Mouse (Mus musculus) lung, embryonic 15.5 days (tissue): ENCODE measurements at regions not wholly inside any gene's neighbourhood (a gene's known extent, or its start where the extent isn't known, plus 50 kb on each side); places are given as distances from the start of the nearest gene placed in this dataset.

ENCODE experiments used
- ATAC-seq: fragments of 200-750 bp; cut with Nextera tagmentation; 2 replicates; pipeline ENCODE4 v1.8.0; 2017; ENCODE audit warnings: moderate number of reproducible peaks, borderline replicate concordance; ENCODE audit not compliant: low FRiP score, low TSS enrichment; ENCODE audit errors: extremely low read depth
- H3K27ac ChIP-seq: fragments of 300-500 bp; sonication (generic); 2 replicates; pipeline ENCODE4 v1.5.1; 2015; ENCODE audit warnings: moderate library complexity, mild to moderate bottlenecking, inconsistent platforms
- H3K27me3 ChIP-seq: fragments of 300-500 bp; sonication (generic); 2 replicates; pipeline ENCODE4 v1.6.1; 2015; ENCODE audit warnings: inconsistent platforms
- H3K36me3 ChIP-seq: fragments of 300-500 bp; sonication (generic); 2 replicates; pipeline ENCODE4 v1.6.1; 2015; ENCODE audit warnings: inconsistent platforms
- H3K4me1 ChIP-seq: fragments of 300-500 bp; sonication (generic); 2 replicates; pipeline ENCODE4 v1.6.1; 2015; ENCODE audit warnings: inconsistent platforms
- H3K4me2 ChIP-seq: fragments of 300-500 bp; sonication (generic); 2 replicates; pipeline ENCODE4 v1.6.1; 2015; ENCODE audit warnings: inconsistent platforms, mild to moderate bottlenecking, moderate library complexity
- H3K4me3 ChIP-seq: fragments of 300-500 bp; sonication (generic); 2 replicates; pipeline ENCODE4 v1.5.1; 2015; ENCODE audit warnings: mild to moderate bottlenecking, inconsistent platforms
- H3K9ac ChIP-seq: fragments of 300-500 bp; sonication (generic); 2 replicates; pipeline ENCODE4 v1.6.1; 2015; ENCODE audit warnings: inconsistent platforms
- H3K9me3 ChIP-seq: fragments of 300-500 bp; sonication (generic); 2 replicates; pipeline ENCODE4 v1.6.1; 2016; ENCODE audit warnings: inconsistent platforms
- WGBS: fragments of 180-500 bp; shearing (Covaris S2); methylation state at CpG from one replicate; pipeline ENCODE4 v1.1.7; 2015; 5-methylcytosine and 5-hydroxymethylcytosine counted together

DNA sequence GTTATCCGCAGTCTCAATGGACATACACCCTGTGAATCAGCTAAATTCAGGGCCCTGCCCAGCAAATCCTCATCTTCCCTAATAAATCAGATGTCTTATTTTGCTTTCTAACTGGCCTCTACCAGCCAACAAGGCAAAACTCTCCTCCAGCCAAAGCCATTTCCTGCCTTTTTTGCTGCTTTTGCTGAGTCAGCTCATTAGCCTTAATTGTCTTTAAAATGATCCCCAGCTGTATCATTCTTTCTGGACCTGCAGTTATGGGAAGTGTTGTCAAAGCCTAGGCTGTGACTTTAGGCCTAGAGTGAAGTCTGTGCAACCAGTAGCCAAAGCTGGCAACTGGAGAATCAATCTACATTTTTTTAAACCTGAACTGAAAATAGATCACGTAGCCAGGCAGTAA, 81.4 kb downstream of the Mtpn start:
- ATAC-seq: no peak
- H3K4me2 ChIP-seq: no peak overlapping the region
- H3K9me3 ChIP-seq: no peaks in the 10 kb centered on the region
- H3K4me3 ChIP-seq: no peak overlapping the region
- 89% methylated on average over 2 of the region's 2 CpGs for WGBS
- no peak overlapping the region for H3K9ac ChIP-seq
- H3K27ac ChIP-seq: no peak overlapping the region
- H3K27me3 ChIP-seq: no peaks in the 10 kb centered on the region
- no peaks in the 10 kb centered on the region for H3K36me3 ChIP-seq
- H3K4me1 ChIP-seq: no peaks in the 10 kb centered on the region

DNA sequence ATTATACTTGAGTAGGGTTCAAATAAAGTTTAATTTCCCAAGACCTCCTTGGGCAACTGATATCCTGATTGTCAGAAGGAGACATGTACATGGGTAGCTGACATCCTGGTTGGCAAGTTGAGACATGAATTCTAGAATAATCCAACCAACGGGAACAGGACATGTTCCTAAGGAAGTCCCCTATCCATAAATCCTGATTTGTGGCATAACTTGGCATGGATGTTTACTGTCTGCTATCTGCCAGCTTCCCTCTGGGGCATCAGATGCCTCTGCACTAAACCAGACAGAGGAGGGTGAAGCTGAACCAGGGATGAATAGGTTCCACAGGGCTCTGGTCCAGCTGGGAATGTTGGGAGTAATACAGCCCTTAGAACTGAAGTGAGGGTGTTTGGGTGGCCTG, 94.7 kb downstream of the Mtpn start:
- Histone ChIP-seq H3K27ac (no peak overlapping the region), H3K4me2 (no peak overlapping the region), H3K4me3 (no peak overlapping the region), H3K4me1 (no peaks in the 10 kb centered on the region), H3K36me3 (no peaks in the 10 kb centered on the region), H3K9me3 (no peaks in the 10 kb centered on the region), H3K9ac (no peak overlapping the region), H3K27me3 (no peaks in the 10 kb centered on the region)
- no peak for ATAC-seq
- WGBS: 78% methylated on average over 1 of the region's 1 CpGs

DNA sequence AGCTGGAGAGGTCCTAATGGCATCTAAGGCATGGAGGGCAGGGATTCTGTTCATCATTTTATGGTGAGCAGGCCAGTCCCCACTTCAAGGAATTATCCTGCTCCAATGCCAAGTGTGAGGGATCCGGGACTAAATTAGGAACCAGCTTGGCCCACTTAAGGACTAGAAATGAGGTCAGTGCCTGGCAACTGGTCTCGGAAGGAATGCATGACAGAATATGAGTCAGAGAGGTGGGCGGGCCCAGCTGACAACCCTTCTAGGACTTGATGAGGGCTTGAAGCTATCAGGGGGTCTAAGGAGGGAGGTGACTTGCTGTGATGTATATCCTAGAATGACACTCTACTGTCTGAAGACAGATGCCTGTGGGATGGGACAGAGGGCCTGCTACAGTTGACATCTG, 100.4 kb upstream of the Fam180a start:
- Histone ChIP-seq H3K36me3 (no peaks in the 10 kb centered on the region), H3K9me3 (no peaks in the 10 kb centered on the region), H3K27me3 (no peaks in the 10 kb centered on the region), H3K4me3 (no peak overlapping the region), H3K9ac (no peak overlapping the region), H3K4me2 (no peak overlapping the region), H3K4me1 (no peaks in the 10 kb centered on the region), H3K27ac (no peak overlapping the region)
- WGBS: 55% methylated on average over 3 of the region's 3 CpGs
- ATAC-seq: no peak

DNA sequence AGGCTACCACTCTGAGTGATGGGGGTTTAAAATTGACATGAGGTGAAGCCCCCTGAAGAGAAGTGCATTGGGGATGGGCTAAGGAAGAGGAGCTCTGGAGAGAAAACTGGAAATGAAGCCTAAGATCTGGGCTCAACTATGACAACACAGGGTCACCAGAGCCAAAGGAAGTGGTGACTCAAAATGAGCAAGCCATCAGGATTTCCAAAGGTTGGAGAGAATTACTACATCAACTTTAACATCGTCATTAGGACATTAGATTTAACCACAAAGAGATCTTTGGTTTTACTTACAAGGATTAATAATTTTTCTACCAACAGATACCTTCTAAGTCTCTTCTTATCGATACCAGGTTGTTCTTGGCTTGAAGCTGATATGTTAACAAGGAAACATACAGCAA, 98.6 kb upstream of the Fam180a start:
- ATAC-seq: no peak
- no peak overlapping the region for H3K27ac ChIP-seq
- no peak overlapping the region for H3K4me2 ChIP-seq
- H3K9ac ChIP-seq: no peak overlapping the region
- no peaks in the 10 kb centered on the region for H3K9me3 ChIP-seq
- H3K4me3 ChIP-seq: no peak overlapping the region
- WGBS: 84% methylated on average over 2 of the region's 2 CpGs
- no peaks in the 10 kb centered on the region for H3K36me3 ChIP-seq
- no peaks in the 10 kb centered on the region for H3K4me1 ChIP-seq
- no peaks in the 10 kb centered on the region for H3K27me3 ChIP-seq

DNA sequence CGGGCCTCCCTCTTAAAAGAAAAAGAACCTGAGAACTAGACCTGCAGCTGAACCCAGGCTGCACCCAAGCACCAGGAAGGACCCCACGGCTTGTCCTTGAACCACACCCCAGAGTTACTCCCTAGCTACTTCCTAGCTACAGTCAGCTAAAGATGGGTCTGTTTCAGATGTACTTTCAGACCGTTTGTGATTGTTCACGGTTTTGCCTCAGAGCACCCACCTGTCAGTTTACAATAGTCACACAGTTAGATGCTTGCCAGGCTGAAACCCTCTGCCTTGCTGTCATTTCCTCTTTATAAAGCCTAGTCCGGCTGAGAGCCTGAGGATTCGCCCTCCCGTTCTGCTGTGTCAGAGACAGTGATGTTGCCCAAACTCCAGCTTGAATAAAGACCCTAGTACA, 95.0 kb upstream of the Fam180a start:
- no peaks in the 10 kb centered on the region for H3K9me3 ChIP-seq
- H3K4me3 ChIP-seq: no peak overlapping the region
- no peak overlapping the region for H3K9ac ChIP-seq
- H3K4me2 ChIP-seq: no peak overlapping the region
- WGBS: 75% methylated on average over 7 of the region's 7 CpGs
- H3K4me1 ChIP-seq: no peaks in the 10 kb centered on the region
- no peak overlapping the region for H3K27ac ChIP-seq
- H3K36me3 ChIP-seq: no peaks in the 10 kb centered on the region
- no peaks in the 10 kb centered on the region for H3K27me3 ChIP-seq
- ATAC-seq: no peak

DNA sequence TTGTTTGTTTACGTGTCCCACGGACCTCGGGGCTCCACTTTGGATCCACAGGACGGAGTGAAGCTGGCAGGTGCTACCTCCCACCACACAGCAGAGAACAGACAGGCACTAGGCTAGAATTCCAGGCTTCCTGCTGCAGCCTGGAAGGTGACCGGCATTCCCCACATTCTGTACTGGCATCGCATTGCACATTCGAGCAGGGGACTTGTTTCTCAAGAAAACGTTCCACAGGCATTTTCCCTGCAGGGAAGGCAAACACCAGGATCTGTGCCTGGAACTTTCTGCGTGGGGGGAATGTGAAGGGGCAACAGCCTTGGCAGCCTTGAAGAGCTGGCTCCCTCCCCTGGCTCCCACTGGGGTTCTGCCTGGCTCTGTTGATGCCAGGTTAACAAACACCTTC, 79.1 kb upstream of the Fam180a start:
- H3K4me3 ChIP-seq: no peak overlapping the region
- no peaks in the 10 kb centered on the region for H3K27me3 ChIP-seq
- H3K4me2 ChIP-seq: no peak overlapping the region
- no peaks in the 10 kb centered on the region for H3K4me1 ChIP-seq
- H3K9me3 ChIP-seq: no peaks in the 10 kb centered on the region
- H3K36me3 ChIP-seq: no peaks in the 10 kb centered on the region
- H3K27ac ChIP-seq: no peak overlapping the region
- no peak overlapping the region for H3K9ac ChIP-seq
- ATAC-seq: no peak
- 32% methylated on average over 9 of the region's 9 CpGs for WGBS

DNA sequence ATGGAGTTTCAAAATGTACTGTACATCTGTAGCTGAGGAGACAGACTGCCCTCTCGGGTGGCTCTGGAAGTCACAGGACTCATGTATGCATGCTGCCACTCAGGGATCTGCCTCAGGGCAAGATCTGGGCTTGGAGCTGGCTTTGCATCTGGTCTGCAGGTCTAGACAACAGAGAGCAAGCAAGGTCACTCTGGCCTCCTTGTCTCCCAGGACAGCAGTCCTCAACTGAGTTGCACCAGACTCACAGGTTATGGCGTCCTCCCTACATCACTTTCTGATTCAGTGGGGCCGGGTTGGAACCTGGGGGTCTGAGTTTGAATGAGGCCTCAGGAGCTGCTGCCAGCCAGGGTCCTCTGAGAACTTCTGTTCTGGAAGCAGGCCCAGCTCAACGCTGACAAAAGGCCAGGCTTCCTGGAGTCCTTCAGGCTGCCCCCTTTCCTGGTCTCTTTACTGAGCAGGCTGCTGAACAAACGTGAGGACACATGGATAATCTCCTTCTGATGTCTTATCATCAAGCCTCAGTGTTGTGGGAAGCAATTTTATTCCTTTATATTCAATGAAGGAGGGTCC, 77.5 kb upstream of the Fam180a start:
- no peak overlapping the region for H3K27ac ChIP-seq
- H3K4me3 ChIP-seq: no peak overlapping the region
- no peaks in the 10 kb centered on the region for H3K27me3 ChIP-seq
- H3K9ac ChIP-seq: no peak overlapping the region
- H3K36me3 ChIP-seq: no peaks in the 10 kb centered on the region
- no peaks in the 10 kb centered on the region for H3K4me1 ChIP-seq
- 73% methylated on average over 5 of the region's 5 CpGs for WGBS
- H3K4me2 ChIP-seq: no peak overlapping the region
- H3K9me3 ChIP-seq: no peaks in the 10 kb centered on the region
- ATAC-seq: no peak

DNA sequence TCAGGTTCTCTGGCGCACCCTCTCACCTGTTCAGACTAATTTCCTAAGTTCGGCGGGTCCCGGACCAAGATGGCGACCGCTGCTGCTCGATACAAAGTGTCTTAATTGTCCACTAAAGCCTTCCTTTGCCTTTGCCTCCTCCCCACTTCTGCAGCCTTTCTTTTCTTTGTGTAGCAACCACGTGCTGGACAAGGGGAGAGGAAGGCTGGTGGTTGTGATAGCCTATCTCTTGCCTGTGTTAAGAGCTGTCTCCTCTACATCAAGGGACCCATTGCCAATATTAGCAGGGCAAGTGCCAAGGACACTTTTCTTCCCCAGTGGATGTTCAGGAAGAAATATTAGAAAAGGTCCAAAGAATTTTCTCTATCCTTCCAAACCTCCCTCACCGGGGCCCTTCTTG, 69.8 kb upstream of the Fam180a start:
- no peaks in the 10 kb centered on the region for H3K9me3 ChIP-seq
- no peaks in the 10 kb centered on the region for H3K36me3 ChIP-seq
- no peaks in the 10 kb centered on the region for H3K4me1 ChIP-seq
- WGBS: 94% methylated on average over 8 of the region's 9 CpGs
- H3K27me3 ChIP-seq: no peaks in the 10 kb centered on the region
- no peak for ATAC-seq
- H3K9ac ChIP-seq: no peak overlapping the region
- H3K4me2 ChIP-seq: no peak overlapping the region
- no peak overlapping the region for H3K4me3 ChIP-seq
- no peak overlapping the region for H3K27ac ChIP-seq

DNA sequence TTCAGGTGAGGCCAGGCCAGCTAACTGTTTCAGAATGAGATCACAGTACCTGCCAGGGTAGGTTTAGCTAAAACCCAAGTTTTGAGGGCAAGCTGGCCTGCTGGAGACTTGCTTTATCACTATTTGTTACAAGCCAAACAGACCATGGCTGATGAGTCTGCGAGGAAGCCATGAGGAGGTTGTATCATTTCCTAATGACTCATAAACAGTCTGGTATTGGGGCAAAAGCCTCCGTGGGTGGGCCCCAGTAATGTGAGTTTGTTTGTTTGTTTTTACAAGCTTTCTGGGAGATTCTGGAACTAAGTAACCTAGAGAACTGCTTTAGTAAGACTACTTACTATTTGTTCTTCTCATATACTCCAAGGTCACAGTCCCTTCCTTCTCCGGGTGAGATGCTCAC, 62.9 kb upstream of the Fam180a start:
- Histone ChIP-seq H3K9me3 (no peaks in the 10 kb centered on the region), H3K36me3 (no peaks in the 10 kb centered on the region), H3K4me3 (no peak overlapping the region), H3K27me3 (no peaks in the 10 kb centered on the region), H3K27ac (no peak overlapping the region), H3K4me2 (no peak overlapping the region), H3K4me1 (no peaks in the 10 kb centered on the region), H3K9ac (no peak overlapping the region)
- 49% methylated on average over 3 of the region's 3 CpGs for WGBS
- no peak for ATAC-seq

DNA sequence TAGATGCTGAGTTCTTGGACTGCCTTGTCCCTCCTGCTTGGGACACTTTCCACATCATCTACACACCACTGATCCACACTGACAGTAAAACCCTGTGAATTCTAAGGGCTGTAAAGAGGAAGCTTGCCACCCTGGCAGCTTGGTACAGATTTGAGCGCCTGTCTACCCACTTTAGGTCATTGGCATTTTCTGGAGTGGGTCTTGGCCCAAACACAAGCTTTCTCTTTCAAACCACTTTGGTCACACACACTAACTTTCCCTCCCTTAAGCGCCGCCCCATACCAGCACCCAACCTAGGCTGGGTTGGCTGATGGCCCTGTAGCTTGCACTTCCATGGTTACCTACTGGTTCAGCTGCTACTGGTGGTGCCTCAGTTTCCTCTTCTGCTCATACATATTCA, 55.6 kb upstream of the Fam180a start:
- Histone ChIP-seq H3K36me3 (no peaks in the 10 kb centered on the region), H3K4me2 (no peak overlapping the region), H3K27me3 (no peaks in the 10 kb centered on the region), H3K9me3 (no peaks in the 10 kb centered on the region), H3K9ac (no peak overlapping the region), H3K4me3 (no peak overlapping the region), H3K27ac (no peak overlapping the region), H3K4me1 (peaks cover 5% of the 10 kb centered on the region; the same call in 1 of the 2 replicates)
- WGBS: 73% methylated on average over 3 of the region's 3 CpGs
- no peak for ATAC-seq

DNA sequence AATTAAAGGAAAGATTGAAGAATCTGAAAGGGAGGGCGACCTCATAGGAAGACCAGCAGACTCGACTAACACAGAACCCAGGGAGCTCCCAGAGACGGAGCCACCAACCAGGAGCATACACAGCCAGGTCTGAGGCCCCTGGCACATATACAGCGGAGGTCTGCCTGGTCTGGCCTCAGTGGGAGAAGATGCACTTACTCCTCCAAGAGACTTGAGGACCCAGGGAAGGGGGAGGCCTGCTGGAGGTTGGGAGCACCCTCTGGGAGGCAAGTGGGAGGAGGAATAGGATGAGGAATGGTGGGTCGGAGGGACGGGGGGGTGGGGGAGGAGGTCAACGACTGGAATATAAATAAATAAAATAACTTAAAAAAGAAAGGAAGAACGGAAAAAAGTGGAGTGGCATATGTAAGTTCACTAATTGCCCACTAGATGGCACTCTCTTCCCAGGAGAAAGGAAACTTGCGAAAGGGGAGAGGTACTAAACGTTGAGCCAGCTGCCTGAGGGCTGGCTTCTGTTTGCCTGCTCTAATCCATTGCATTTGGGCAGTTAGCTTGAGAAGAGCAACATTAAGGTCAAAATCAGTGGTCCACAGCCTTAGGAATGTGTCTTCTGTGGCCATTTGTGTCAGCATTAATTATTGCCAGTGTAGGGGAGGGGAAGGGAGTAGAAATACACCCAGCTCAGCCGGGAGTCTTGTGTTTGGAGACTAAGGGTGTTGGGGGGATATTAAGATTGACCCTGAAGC, 55.0 kb upstream of the Fam180a start:
- peaks cover 5% of the 10 kb centered on the region; the same call in 1 of the 2 replicates for H3K4me1 ChIP-seq
- peak overlapping the region; percentile 53 for H3K4me2 ChIP-seq
- no peaks in the 10 kb centered on the region for H3K36me3 ChIP-seq
- peak overlapping the region; percentile 30 for H3K4me3 ChIP-seq
- H3K27ac ChIP-seq: no peak overlapping the region
- H3K9ac ChIP-seq: peak overlapping the region; percentile 18; the same call in 1 of the 2 replicates
- no peaks in the 10 kb centered on the region for H3K9me3 ChIP-seq
- WGBS: 19% methylated on average over 11 of the region's 11 CpGs
- no peaks in the 10 kb centered on the region for H3K27me3 ChIP-seq
- ATAC-seq: no peak; the same call in 1 of the 2 replicates

DNA sequence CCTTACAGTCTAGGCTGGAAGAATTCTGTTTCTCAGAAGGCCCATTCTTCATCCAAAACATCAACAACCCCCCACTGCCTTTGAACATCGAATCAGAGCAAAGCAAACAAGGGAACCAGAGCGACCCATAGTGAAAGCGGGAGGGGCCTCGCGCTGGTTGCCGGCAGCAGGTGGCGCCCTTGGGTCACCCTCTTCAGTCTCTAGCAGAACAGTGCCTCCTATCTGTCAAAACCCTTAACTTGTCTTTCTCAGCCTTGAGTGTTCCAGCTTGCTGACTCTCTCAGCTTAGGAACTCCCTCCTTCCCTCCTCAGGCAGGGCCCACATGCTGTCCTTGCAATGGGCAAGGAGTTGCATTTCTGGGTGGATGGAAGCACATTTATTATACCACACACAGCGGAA, 53.9 kb upstream of the Fam180a start:
- no peak for ATAC-seq
- Histone ChIP-seq H3K27me3 (no peaks in the 10 kb centered on the region), H3K9me3 (no peaks in the 10 kb centered on the region), H3K27ac (no peak overlapping the region), H3K4me1 (peaks cover 5% of the 10 kb centered on the region; the same call in 1 of the 2 replicates), H3K4me3 (peak overlapping the region; percentile 17; the same call in 1 of the 2 replicates), H3K9ac (no peak overlapping the region), H3K4me2 (peak overlapping the region; percentile 38; the same call in 1 of the 2 replicates), H3K36me3 (no peaks in the 10 kb centered on the region)
- WGBS: 7% methylated on average over 8 of the region's 8 CpGs
